8 mouse cellular contexts compared by ENCODE assay signal in genomic region chr7:47050766-47051165, GRCm38 (mm10). TPM values are rescaled to one million over a fixed set of nuclear protein-coding genes. Genes with fewer than 3 reads are reported as not detected.
DNase-seq lines count a peak whose midpoint lies in the region; ATAC-seq and TF ChIP-seq lines count a peak whose summit lies in the region.

No protein-coding gene starts in this region.

- H3K9ac ChIP-seq in midbrain, postnatal 0 days (replicated peaks; ENCODE audit: low read length, poor library complexity, severe bottlenecking): peak overlapping the region; percentile 76

- peak overlapping the region; percentile 81 for H3K4me2 ChIP-seq in midbrain, postnatal 0 days (ENCODE audit: low read depth, low read length, poor library complexity, severe bottlenecking)

- TF ChIP-seq CTCF in midbrain, postnatal 0 days (IDR thresholded peaks at IDR 0.05): no peak

- H3K27ac ChIP-seq in midbrain, postnatal 0 days (ENCODE audit: low read depth, low read length): peak overlapping the region; percentile 79

- peaks cover 9% of the 10 kb centered on the region; the same call in 1 of the 2 replicates for H3K4me1 ChIP-seq in midbrain, postnatal 0 days (ENCODE audit: insufficient read depth, low read length)

- under 1% methylated on average over 23 of the region's 34 CpGs for WGBS in midbrain, postnatal 0 days

- peaks cover 7% of the 10 kb centered on the region; the same call in 1 of the 2 replicates for H3K36me3 ChIP-seq in midbrain, postnatal 0 days (ENCODE audit: insufficient read depth, low read length)

- DNase-seq in ovary, adult 18-20 months (ENCODE audit: low spot score): peak; percentile 59
- DNase-seq in ovary, postnatal 10 days (ENCODE audit: low spot score): no peak
- peak; percentile 73 for DNase-seq in brain, adult 2 months (ENCODE audit: low read depth, low spot score)
- DNase-seq in kidney, adult 8-10 months: peak; percentile 61 to 68
- DNase-seq in liver: peak; percentile 23
- peak; percentile 46 for DNase-seq in midbrain, postnatal 0 days (ENCODE audit: low spot score)
- DNase-seq in retina, postnatal 1 day: no peak

- H3K27me3 ChIP-seq in midbrain, postnatal 0 days (ENCODE audit: insufficient read depth, low read length): no peaks in the 10 kb centered on the region

- H3K9me3 ChIP-seq in midbrain, postnatal 0 days (ENCODE audit: low read length): no peaks in the 10 kb centered on the region

- H3K4me3 ChIP-seq in midbrain, postnatal 0 days (ENCODE audit: low read depth, low read length): peak overlapping the region; percentile 90

- peak; percentile 13 for ATAC-seq in granulocyte monocyte progenitor cell, adult 5-6 weeks (replicated peaks; ENCODE audit: poor library complexity, severe bottlenecking)
- ATAC-seq in midbrain, postnatal 0 days (ENCODE audit: low FRiP score): peak; percentile 81

RNA-seq across cellular contexts. Expression of gene Tmem86a, which starts 0.4 kb away (rescaled TPM):
- 1.8 and 4.2 TPM in 2 replicates for total RNA-seq in granulocyte monocyte progenitor cell, adult 5-6 weeks (2014; fragmentation: Nextera tagmentation)
- 0.99 and 2.7 TPM in 2 replicates for total RNA-seq in granulocyte monocyte progenitor cell, adult 5-6 weeks (2017)
- total RNA-seq in midbrain, postnatal 0 days (2014; rRNA removed): 15.1 and 16.0 TPM in 2 replicates
- 29.0 and 30.1 TPM in 2 replicates for polyA plus RNA-seq in midbrain, postnatal 0 days (2015; fragmentation: Nextera tagmentation; extraction: Ambion mirVana)

RNA-seq across cellular contexts. Expression of gene Spty2d1, which starts 42.6 kb away (rescaled TPM):
- 18.9 and 24.6 TPM in 2 replicates for total RNA-seq in granulocyte monocyte progenitor cell, adult 5-6 weeks (2014; fragmentation: Nextera tagmentation)
- 24.6 and 26.6 TPM in 2 replicates for total RNA-seq in granulocyte monocyte progenitor cell, adult 5-6 weeks (2017)
- 8.8 and 10.7 TPM in 2 replicates for total RNA-seq in midbrain, postnatal 0 days (2014; rRNA removed)
- 3.8 and 4.7 TPM in 2 replicates for polyA plus RNA-seq in midbrain, postnatal 0 days (2015; fragmentation: Nextera tagmentation; extraction: Ambion mirVana)

Comparison
In these comparisons a context has a peak if more than half of its experiments do, and no peak if none do; other contexts are left out.
1. DNase-seq: peak in ovary, adult 18-20 months (single experiment), brain, adult 2 months (single experiment), kidney, adult 8-10 months (2 of 2), liver (single experiment) and midbrain, postnatal 0 days (single experiment); none in ovary, postnatal 10 days (single experiment) and retina, postnatal 1 day (single experiment).